Mouse (Mus musculus): ENCODE data around the gene Ddi2.

GRCm38 (mm10) chr4:141758874-141759542, 35.8 kb upstream of the Ddi2 start:
- no peak for TF ChIP-seq CTCF (conservative IDR thresholded peaks at IDR 0.05; ENCODE audit: insufficient read depth, insufficient read length, low read depth, low read length)
- TF ChIP-seq POLR2A (IDR thresholded peaks at IDR 0.05; ENCODE audit: low read depth, low read length): no peak

All from kidney, adult 2 months (tissue).